Mouse (Mus musculus): ENCODE measurements around the gene Vdac1. TPM values are rescaled to one million over a fixed set of nuclear protein-coding genes. Genes with fewer than 3 reads are reported as not detected.

The Vdac1 gene
- polyA plus RNA-seq, 1 experiment from 2014 or later: 240 TPM

- WGBS: 83% methylated on average over 1 of the region's 1 CpGs
- H3K27me3 ChIP-seq (replicated peaks; ENCODE audit: control insufficient read depth, insufficient read depth, low read length): no peaks in the 10 kb centered on the region
- H3K9me3 ChIP-seq (ENCODE audit: control insufficient read depth, low read length): no peaks in the 10 kb centered on the region
- ATAC-seq (ENCODE audit: low read depth) (no peak), DNase-seq (ENCODE audit: low spot score) (no peak)
- no peak overlapping the region for H3K4me3 ChIP-seq (ENCODE audit: low read depth, low read length)
- no peak overlapping the region for H3K9ac ChIP-seq (ENCODE audit: low read depth, low read length)
- peaks cover 54% of the 10 kb centered on the region for H3K36me3 ChIP-seq (ENCODE audit: control insufficient read depth, insufficient read depth, low read length)
- no peak overlapping the region for H3K4me2 ChIP-seq (ENCODE audit: low read depth, low read length)
- H3K4me1 ChIP-seq (ENCODE audit: control insufficient read depth, insufficient read depth, low read length): peaks cover 2% of the 10 kb centered on the region; the same call in 1 of the 2 replicates
- no peak overlapping the region for H3K27ac ChIP-seq (replicated peaks; ENCODE audit: low read depth, low read length)
Measured at GRCm38 (mm10) chr11:52402566-52402965, 41.9 kb downstream of the Vdac1 start.

GRCm38 (mm10) chr11:52404209-52404608 lies 43.5 kb downstream of the Vdac1 start:
- Histone ChIP-seq H3K27me3 (replicated peaks; ENCODE audit: control insufficient read depth, insufficient read depth, low read length) (no peaks in the 10 kb centered on the region), H3K4me1 (ENCODE audit: control insufficient read depth, insufficient read depth, low read length) (peaks cover 2% of the 10 kb centered on the region; the same call in 1 of the 2 replicates), H3K27ac (replicated peaks; ENCODE audit: low read depth, low read length) (no peak overlapping the region), H3K4me2 (ENCODE audit: low read depth, low read length) (no peak overlapping the region), H3K9ac (ENCODE audit: low read depth, low read length) (no peak overlapping the region), H3K36me3 (ENCODE audit: control insufficient read depth, insufficient read depth, low read length) (peaks cover 65% of the 10 kb centered on the region), H3K9me3 (ENCODE audit: control insufficient read depth, low read length) (no peaks in the 10 kb centered on the region), H3K4me3 (ENCODE audit: low read depth, low read length) (no peak overlapping the region)
- no peak for ATAC-seq (ENCODE audit: low read depth)
- DNase-seq (ENCODE audit: low spot score): no peak
- WGBS: 88% methylated on average over 5 of the region's 5 CpGs

- 80% methylated on average over 9 of the region's 9 CpGs for WGBS
- Histone ChIP-seq H3K4me3 (ENCODE audit: low read depth, low read length) (no peak overlapping the region), H3K4me2 (ENCODE audit: low read depth, low read length) (no peak overlapping the region), H3K4me1 (ENCODE audit: control insufficient read depth, insufficient read depth, low read length) (peaks cover 2% of the 10 kb centered on the region; the same call in 1 of the 2 replicates), H3K9ac (ENCODE audit: low read depth, low read length) (no peak overlapping the region), H3K36me3 (ENCODE audit: control insufficient read depth, insufficient read depth, low read length) (peaks cover 69% of the 10 kb centered on the region), H3K9me3 (ENCODE audit: control insufficient read depth, low read length) (no peaks in the 10 kb centered on the region), H3K27me3 (replicated peaks; ENCODE audit: control insufficient read depth, insufficient read depth, low read length) (no peaks in the 10 kb centered on the region), H3K27ac (replicated peaks; ENCODE audit: low read depth, low read length) (no peak overlapping the region)
- no peak for DNase-seq (ENCODE audit: low spot score)
- ATAC-seq (ENCODE audit: low read depth): no peak
Measured at GRCm38 (mm10) chr11:52405196-52405688, 44.6 kb downstream of the Vdac1 start.

- no peak for ATAC-seq (ENCODE audit: low read depth)
- H3K4me2 ChIP-seq (ENCODE audit: low read depth, low read length): no peak overlapping the region
- H3K9ac ChIP-seq (ENCODE audit: low read depth, low read length): no peak overlapping the region
- H3K4me1 ChIP-seq (ENCODE audit: control insufficient read depth, insufficient read depth, low read length): no peaks in the 10 kb centered on the region
- H3K9me3 ChIP-seq (ENCODE audit: control insufficient read depth, low read length): no peaks in the 10 kb centered on the region
- peaks cover 51% of the 10 kb centered on the region for H3K36me3 ChIP-seq (ENCODE audit: control insufficient read depth, insufficient read depth, low read length)
- no peak for DNase-seq (ENCODE audit: low spot score)
- H3K27me3 ChIP-seq (replicated peaks; ENCODE audit: control insufficient read depth, insufficient read depth, low read length): no peaks in the 10 kb centered on the region
- no peak overlapping the region for H3K4me3 ChIP-seq (ENCODE audit: low read depth, low read length)
- H3K27ac ChIP-seq (replicated peaks; ENCODE audit: low read depth, low read length): no peak overlapping the region
- WGBS: 68% methylated on average over 5 of the region's 5 CpGs
Measured at GRCm38 (mm10) chr11:52409316-52409715, 48.7 kb downstream of the Vdac1 start.

- Histone ChIP-seq H3K9ac (ENCODE audit: low read depth, low read length) (no peak overlapping the region), H3K4me3 (ENCODE audit: low read depth, low read length) (no peak overlapping the region), H3K4me1 (ENCODE audit: control insufficient read depth, insufficient read depth, low read length) (no peaks in the 10 kb centered on the region), H3K27ac (replicated peaks; ENCODE audit: low read depth, low read length) (no peak overlapping the region), H3K9me3 (ENCODE audit: control insufficient read depth, low read length) (no peaks in the 10 kb centered on the region), H3K27me3 (replicated peaks; ENCODE audit: control insufficient read depth, insufficient read depth, low read length) (no peaks in the 10 kb centered on the region), H3K4me2 (ENCODE audit: low read depth, low read length) (no peak overlapping the region), H3K36me3 (ENCODE audit: control insufficient read depth, insufficient read depth, low read length) (no peaks in the 10 kb centered on the region)
- ATAC-seq (ENCODE audit: low read depth) (0 out of 2 replicates have a peak, but pooled peaks have one; percentile 18), DNase-seq (ENCODE audit: low spot score) (peak; percentile 50)
- WGBS: 74% methylated on average over 5 of the region's 5 CpGs
Measured at GRCm38 (mm10) chr11:52418358-52418757, 57.7 kb downstream of the Vdac1 start.

GRCm38 (mm10) chr11:52419246-52419645 lies 58.6 kb downstream of the Vdac1 start:
- DNase-seq (ENCODE audit: low spot score) (no peak), ATAC-seq (ENCODE audit: low read depth) (no peak)
- H3K4me1 ChIP-seq (ENCODE audit: control insufficient read depth, insufficient read depth, low read length): no peaks in the 10 kb centered on the region
- no peaks in the 10 kb centered on the region for H3K9me3 ChIP-seq (ENCODE audit: control insufficient read depth, low read length)
- H3K36me3 ChIP-seq (ENCODE audit: control insufficient read depth, insufficient read depth, low read length): no peaks in the 10 kb centered on the region
- no peak overlapping the region for H3K9ac ChIP-seq (ENCODE audit: low read depth, low read length)
- H3K4me2 ChIP-seq (ENCODE audit: low read depth, low read length): no peak overlapping the region
- H3K4me3 ChIP-seq (ENCODE audit: low read depth, low read length): no peak overlapping the region
- no peak overlapping the region for H3K27ac ChIP-seq (replicated peaks; ENCODE audit: low read depth, low read length)
- H3K27me3 ChIP-seq (replicated peaks; ENCODE audit: control insufficient read depth, insufficient read depth, low read length): no peaks in the 10 kb centered on the region
- WGBS: 38% methylated on average over 5 of the region's 5 CpGs

GRCm38 (mm10) chr11:52419861-52420260 lies 59.2 kb downstream of the Vdac1 start:
- H3K4me1 ChIP-seq (ENCODE audit: control insufficient read depth, insufficient read depth, low read length): no peaks in the 10 kb centered on the region
- H3K27ac ChIP-seq (replicated peaks; ENCODE audit: low read depth, low read length): no peak overlapping the region
- H3K4me3 ChIP-seq (ENCODE audit: low read depth, low read length): no peak overlapping the region
- no peak for ATAC-seq (ENCODE audit: low read depth)
- no peak overlapping the region for H3K9ac ChIP-seq (ENCODE audit: low read depth, low read length)
- no peaks in the 10 kb centered on the region for H3K27me3 ChIP-seq (replicated peaks; ENCODE audit: control insufficient read depth, insufficient read depth, low read length)
- no peak overlapping the region for H3K4me2 ChIP-seq (ENCODE audit: low read depth, low read length)
- no peaks in the 10 kb centered on the region for H3K9me3 ChIP-seq (ENCODE audit: control insufficient read depth, low read length)
- whole genome bisulfite sequencing: 69% methylated on average over 7 of the region's 7 CpGs
- no peak for DNase-seq (ENCODE audit: low spot score)
- H3K36me3 ChIP-seq (ENCODE audit: control insufficient read depth, insufficient read depth, low read length): no peaks in the 10 kb centered on the region

- H3K36me3 ChIP-seq (ENCODE audit: control insufficient read depth, insufficient read depth, low read length): no peaks in the 10 kb centered on the region
- H3K4me3 ChIP-seq (ENCODE audit: low read depth, low read length): no peak overlapping the region
- no peaks in the 10 kb centered on the region for H3K9me3 ChIP-seq (ENCODE audit: control insufficient read depth, low read length)
- no peak for DNase-seq (ENCODE audit: low spot score)
- WGBS: 62% methylated on average over 12 of the region's 12 CpGs
- ATAC-seq (ENCODE audit: low read depth): no peak
- no peaks in the 10 kb centered on the region for H3K4me1 ChIP-seq (ENCODE audit: control insufficient read depth, insufficient read depth, low read length)
- no peak overlapping the region for H3K4me2 ChIP-seq (ENCODE audit: low read depth, low read length)
- H3K27me3 ChIP-seq (replicated peaks; ENCODE audit: control insufficient read depth, insufficient read depth, low read length): no peaks in the 10 kb centered on the region
- H3K9ac ChIP-seq (ENCODE audit: low read depth, low read length): no peak overlapping the region
- no peak overlapping the region for H3K27ac ChIP-seq (replicated peaks; ENCODE audit: low read depth, low read length)
Measured at GRCm38 (mm10) chr11:52420296-52421052, 59.8 kb downstream of the Vdac1 start.

Measured in embryonic facial prominence, embryonic 14.5 days (tissue).